Mouse (Mus musculus) embryonic facial prominence, embryonic 11.5 days (tissue): ENCODE measurements around the gene Slc1a2. TPM values are rescaled to one million over a fixed set of nuclear protein-coding genes. Genes with fewer than 3 reads are reported as not detected.

ENCODE experiments used
- ATAC-seq: fragments of 200-750 bp; cut with Nextera tagmentation; replicated peaks from 2 replicates; pipeline ENCODE4 v1.8.0; 2017; ENCODE audit warnings: low read depth; ENCODE audit not compliant: insufficient number of reproducible peaks, low FRiP score, low TSS enrichment
- DNase-seq: peaks from one replicate; pipeline ENCODE4 v3.0.0-alpha.2; 2015; ENCODE audit warnings: low spot score
- H3K27ac ChIP-seq: fragments of 300-500 bp; sonication (generic); replicated peaks from 2 replicates; pipeline ENCODE4 v1.5.1; 2014; ENCODE audit warnings: mild to moderate bottlenecking, low read depth, low read length, control low read depth
- H3K27me3 ChIP-seq: fragments of 300-500 bp; sonication (generic); 2 replicates; pipeline ENCODE4 v1.6.1; 2014; ENCODE audit warnings: mild to moderate bottlenecking, low read length, moderate library complexity, mixed read lengths; ENCODE audit not compliant: control insufficient read depth, insufficient read depth
- H3K36me3 ChIP-seq: fragments of 300-500 bp; sonication (generic); replicated peaks from 2 replicates; pipeline ENCODE4 v1.6.1; 2014; ENCODE audit warnings: low read depth, mild to moderate bottlenecking, low read length, moderate library complexity, mixed read lengths; ENCODE audit not compliant: control insufficient read depth, insufficient read depth
- H3K4me1 ChIP-seq: fragments of 300-500 bp; sonication (generic); 2 replicates; pipeline ENCODE4 v1.6.1; 2014; ENCODE audit warnings: low read length, mixed read lengths; ENCODE audit not compliant: control insufficient read depth, insufficient read depth
- H3K4me2 ChIP-seq: fragments of 300-500 bp; sonication (generic); 2 replicates; pipeline ENCODE4 v1.6.1; 2014; ENCODE audit warnings: low read depth, mild to moderate bottlenecking, control low read depth, low read length, moderate library complexity
- H3K4me3 ChIP-seq: fragments of 300-500 bp; sonication (generic); 2 replicates; pipeline ENCODE4 v1.5.1; 2014; ENCODE audit warnings: low read depth, low read length, control low read depth
- H3K9ac ChIP-seq: fragments of 300-500 bp; sonication (generic); replicated peaks from 2 replicates; pipeline ENCODE4 v1.6.1; 2014; ENCODE audit warnings: mild to moderate bottlenecking, control low read depth, low read length
- H3K9me3 ChIP-seq: fragments of 300-500 bp; sonication (generic); replicated peaks from 2 replicates; pipeline ENCODE4 v1.6.1; 2016; ENCODE audit warnings: mild to moderate bottlenecking, low read length, inconsistent platforms, mixed read lengths; ENCODE audit not compliant: control insufficient read depth
- WGBS: fragments of 180-500 bp; shearing (Covaris S2); extraction: QIAGEN DNeasy Blood & Tissue Kit; methylation state at CpG from one replicate; pipeline ENCODE4 v1.1.7; 2014; 5-methylcytosine and 5-hydroxymethylcytosine counted together
- polyA plus RNA-seq: library from polyadenylated mRNA; unstranded; fragments of >200 nt; fragmentation: Nextera tagmentation; extraction: Ambion mirVana; gene quantifications from 2 replicates; pipeline ENCODE4 v1.2.1, GENCODE M21; 2014

Slc1a2 gene
- polyA plus RNA-seq, 1 experiment from 2014 or later, result 0.97 TPM

DNA sequence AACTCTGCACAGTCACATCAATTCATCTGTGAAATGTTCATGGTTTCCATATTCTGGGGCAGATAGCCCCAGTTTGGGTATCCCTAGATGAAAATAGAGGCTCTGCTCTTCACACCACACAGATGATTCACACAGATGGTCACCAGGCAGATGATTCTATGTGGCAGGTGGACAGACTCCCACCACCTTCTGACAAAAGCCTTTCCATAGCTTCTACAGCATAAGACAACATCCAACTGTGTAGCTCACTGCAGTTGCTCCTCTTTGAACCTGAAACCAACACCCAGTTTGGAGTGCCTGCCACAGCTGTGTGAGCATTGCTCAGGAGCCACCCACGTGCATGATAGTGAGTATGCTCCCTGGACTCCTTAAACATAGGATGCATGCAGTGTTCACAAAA lies 46.3 kb downstream of the Slc1a2 start:
- 76% methylated on average over 1 of the region's 1 CpGs for WGBS
- Histone ChIP-seq H3K27ac (no peak overlapping the region), H3K27me3 (no peaks in the 10 kb centered on the region), H3K4me1 (no peaks in the 10 kb centered on the region), H3K4me3 (no peak overlapping the region), H3K9ac (no peak overlapping the region), H3K9me3 (no peaks in the 10 kb centered on the region), H3K36me3 (no peaks in the 10 kb centered on the region), H3K4me2 (no peak overlapping the region)
- no peak for DNase-seq
- ATAC-seq, result no peak

DNA sequence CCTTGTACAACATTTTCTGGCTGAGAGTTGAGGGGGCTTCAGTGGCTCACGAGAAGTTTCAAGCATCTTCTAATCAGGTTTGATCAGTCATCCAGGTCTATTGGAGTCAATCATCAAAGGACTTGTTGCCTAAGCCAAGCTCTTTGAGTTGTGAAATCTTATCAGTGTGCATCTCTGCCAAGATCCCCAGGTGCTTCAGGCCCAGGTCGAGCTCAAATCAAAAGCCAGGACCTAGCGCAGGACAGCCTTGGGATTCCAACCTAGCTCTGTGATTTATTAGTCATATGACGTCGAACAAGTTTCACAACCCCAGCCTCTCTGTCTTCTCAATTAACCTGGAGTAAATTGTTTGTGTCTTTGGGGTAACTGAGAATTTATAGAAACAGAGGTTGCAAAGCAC lies 53.1 kb downstream of the Slc1a2 start:
- ATAC-seq (no peak), DNase-seq (no peak)
- Histone ChIP-seq H3K36me3 (no peaks in the 10 kb centered on the region), H3K9ac (no peak overlapping the region), H3K9me3 (no peaks in the 10 kb centered on the region), H3K4me1 (no peaks in the 10 kb centered on the region), H3K27me3 (no peaks in the 10 kb centered on the region), H3K27ac (no peak overlapping the region), H3K4me2 (no peak overlapping the region), H3K4me3 (no peak overlapping the region)
- 86% methylated on average over 5 of the region's 5 CpGs for WGBS

DNA sequence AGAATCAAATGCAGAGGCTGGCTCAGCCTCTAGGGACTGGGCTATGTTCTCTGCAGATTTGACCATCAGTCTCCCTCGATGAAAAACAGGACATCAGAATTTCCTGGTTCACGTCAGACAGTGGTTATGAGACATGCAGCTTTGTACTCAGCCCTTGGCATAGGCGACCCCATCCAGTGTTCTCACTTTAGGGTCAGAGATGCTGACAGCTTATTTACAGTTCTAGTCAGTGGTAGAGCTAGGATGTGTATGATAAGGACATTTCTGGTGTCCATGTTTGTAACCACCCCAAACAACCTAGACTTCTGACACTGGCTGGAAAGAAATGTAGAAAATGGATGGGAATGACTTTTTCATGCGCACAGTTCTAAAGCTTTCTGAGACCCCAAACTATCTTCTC lies 53.6 kb downstream of the Slc1a2 start:
- Histone ChIP-seq H3K4me3 (no peak overlapping the region), H3K9me3 (no peaks in the 10 kb centered on the region), H3K36me3 (no peaks in the 10 kb centered on the region), H3K27ac (no peak overlapping the region), H3K4me2 (no peak overlapping the region), H3K27me3 (no peaks in the 10 kb centered on the region), H3K4me1 (no peaks in the 10 kb centered on the region), H3K9ac (no peak overlapping the region)
- 85% methylated on average over 4 of the region's 4 CpGs for WGBS
- no peak for ATAC-seq
- no peak for DNase-seq

DNA sequence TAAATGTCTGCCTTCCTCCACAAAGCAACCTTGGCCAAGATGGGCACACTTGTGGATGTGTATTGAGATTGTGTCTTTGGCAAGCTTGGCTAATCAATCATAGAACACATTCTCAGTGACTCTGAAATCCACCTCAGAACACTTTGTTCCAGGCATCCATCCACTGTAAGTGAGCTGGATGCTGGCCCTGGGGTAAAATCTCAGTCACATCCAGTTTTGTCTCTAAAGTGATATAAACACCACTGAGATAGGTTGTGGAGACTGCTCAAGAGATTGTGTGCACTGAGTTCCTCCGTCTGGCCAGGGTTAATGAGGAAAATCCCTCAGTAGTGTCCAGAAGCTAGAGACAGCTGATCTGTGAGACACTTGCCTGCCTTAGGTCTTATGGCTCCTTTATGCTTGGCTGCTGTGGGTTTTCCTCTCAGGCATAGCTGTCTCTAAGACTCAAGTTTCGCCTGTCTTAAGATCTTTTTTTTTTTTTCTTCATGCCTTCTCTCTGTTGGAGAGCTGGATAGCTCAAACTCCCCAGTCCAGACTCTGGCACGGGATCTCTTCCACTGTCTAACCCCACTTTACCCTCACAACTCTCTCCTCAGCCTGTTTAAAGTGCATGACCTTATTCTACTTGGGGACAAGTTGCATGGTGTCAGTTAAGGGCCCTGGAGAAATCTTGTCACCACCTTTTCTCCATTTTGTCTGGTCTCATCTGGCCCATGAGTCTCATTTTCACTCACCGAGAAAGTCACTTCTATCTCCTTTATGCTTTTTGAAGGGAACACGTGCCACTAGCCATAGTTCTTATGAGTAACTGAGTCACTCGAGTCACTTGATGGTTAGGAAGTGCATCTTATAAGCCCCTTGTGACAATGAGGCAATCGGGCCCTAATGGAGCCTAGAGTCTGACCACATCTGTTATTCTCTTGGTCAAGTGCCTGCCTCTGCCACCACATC lies 54.5 kb downstream of the Slc1a2 start:
- DNase-seq (no peak), ATAC-seq (no peak)
- WGBS, result 78% methylated on average over 7 of the region's 7 CpGs
- H3K4me1 ChIP-seq, result no peaks in the 10 kb centered on the region
- no peaks in the 10 kb centered on the region for H3K36me3 ChIP-seq
- H3K9ac ChIP-seq, result no peak overlapping the region
- H3K9me3 ChIP-seq, result no peaks in the 10 kb centered on the region
- H3K27ac ChIP-seq, result no peak overlapping the region
- H3K27me3 ChIP-seq, result no peaks in the 10 kb centered on the region
- H3K4me2 ChIP-seq, result no peak overlapping the region
- H3K4me3 ChIP-seq, result no peak overlapping the region

DNA sequence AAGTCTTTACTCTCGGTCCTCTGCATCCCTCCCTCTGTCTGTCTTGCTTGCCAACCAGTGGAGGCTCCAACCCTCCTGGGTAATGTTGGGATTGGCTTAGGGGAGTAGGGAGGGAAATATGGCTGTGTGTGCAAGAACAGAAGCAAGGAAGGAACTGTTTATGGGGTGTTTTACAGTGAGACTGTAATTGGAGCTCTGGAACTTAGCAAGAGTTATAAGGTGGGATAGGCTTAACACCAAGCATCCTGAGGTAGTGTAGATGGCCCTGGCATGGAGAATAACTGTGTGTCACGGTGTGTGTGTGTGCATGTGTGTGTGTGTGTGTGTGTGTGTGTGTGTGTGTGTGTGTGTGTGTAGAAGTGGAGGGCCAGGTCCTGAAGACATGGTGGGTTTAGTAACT lies 55.9 kb downstream of the Slc1a2 start:
- no peak overlapping the region for H3K4me3 ChIP-seq
- no peaks in the 10 kb centered on the region for H3K4me1 ChIP-seq
- H3K27ac ChIP-seq, result no peak overlapping the region
- no peaks in the 10 kb centered on the region for H3K9me3 ChIP-seq
- no peaks in the 10 kb centered on the region for H3K27me3 ChIP-seq
- ATAC-seq, result no peak
- H3K36me3 ChIP-seq, result no peaks in the 10 kb centered on the region
- no peak overlapping the region for H3K4me2 ChIP-seq
- DNase-seq, result no peak
- 80% methylated on average over 2 of the region's 2 CpGs for WGBS
- H3K9ac ChIP-seq, result no peak overlapping the region

DNA sequence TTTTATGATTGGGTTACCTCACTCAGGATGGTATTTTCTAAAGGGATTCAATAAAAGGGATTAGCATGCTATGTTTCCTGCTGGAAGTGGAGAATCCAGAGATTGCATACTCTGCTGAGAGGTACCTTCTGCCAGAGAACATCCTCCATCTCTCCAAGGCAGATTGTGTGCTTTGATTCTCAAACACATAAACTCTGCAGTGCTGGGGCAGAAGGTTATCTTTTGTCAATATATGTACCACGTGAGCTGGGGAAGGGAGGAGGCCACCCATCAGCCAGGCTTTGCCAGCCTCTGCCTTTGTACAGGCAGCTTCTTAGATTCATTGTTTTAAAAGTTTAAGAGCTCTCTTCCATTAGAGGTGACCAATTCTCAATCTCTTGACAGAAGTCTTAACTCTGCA lies 57.3 kb downstream of the Slc1a2 start:
- 67% methylated on average over 1 of the region's 1 CpGs for WGBS
- Histone ChIP-seq H3K36me3 (no peaks in the 10 kb centered on the region), H3K4me3 (no peak overlapping the region), H3K4me1 (no peaks in the 10 kb centered on the region), H3K27ac (no peak overlapping the region), H3K9me3 (no peaks in the 10 kb centered on the region), H3K4me2 (no peak overlapping the region), H3K9ac (no peak overlapping the region), H3K27me3 (no peaks in the 10 kb centered on the region)
- no peak for ATAC-seq
- DNase-seq, result no peak

DNA sequence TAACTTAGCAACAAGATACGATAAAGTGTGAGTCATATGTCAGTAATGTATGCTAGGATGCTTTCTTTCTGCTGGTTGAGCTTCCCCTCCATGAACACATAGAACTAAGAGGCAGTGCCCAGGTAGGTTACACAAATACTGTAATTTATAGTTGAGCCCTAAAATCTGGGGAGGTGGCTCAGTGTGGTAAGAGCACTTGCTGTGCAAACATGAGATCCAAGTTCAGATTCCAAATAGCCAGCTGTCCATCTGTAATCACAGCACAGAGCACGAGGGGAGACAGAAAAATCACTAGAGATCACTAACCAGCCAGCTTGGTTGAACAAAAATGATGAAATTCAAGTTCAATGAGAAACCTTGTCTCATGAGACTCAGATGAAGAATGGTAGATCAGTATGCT lies 63.4 kb downstream of the Slc1a2 start:
- Histone ChIP-seq H3K4me1 (no peaks in the 10 kb centered on the region), H3K4me3 (no peak overlapping the region), H3K9me3 (no peaks in the 10 kb centered on the region), H3K4me2 (no peak overlapping the region), H3K27ac (no peak overlapping the region), H3K27me3 (no peaks in the 10 kb centered on the region), H3K9ac (no peak overlapping the region), H3K36me3 (no peaks in the 10 kb centered on the region)
- ATAC-seq (no peak), DNase-seq (no peak)
- 82% methylated on average over 2 of the region's 2 CpGs for WGBS

DNA sequence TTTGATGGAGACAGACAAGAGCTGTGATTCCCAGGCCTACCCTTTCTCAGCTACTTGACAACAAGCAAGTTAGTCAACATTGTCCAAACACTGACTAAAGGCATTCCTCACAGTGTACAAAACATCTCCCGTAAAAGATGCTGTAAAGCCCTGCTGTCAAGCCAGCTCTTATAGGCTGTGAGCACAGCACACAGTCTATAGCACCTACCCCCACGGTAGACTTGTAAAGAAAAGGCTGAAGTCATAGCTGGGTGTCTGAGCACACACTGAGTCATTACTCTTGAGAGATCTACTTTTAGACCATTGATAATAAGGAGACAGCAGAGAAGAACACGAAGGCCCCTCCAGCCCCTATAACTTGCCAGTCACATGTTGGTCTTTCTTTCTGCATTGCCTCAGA lies 66.6 kb downstream of the Slc1a2 start:
- Histone ChIP-seq H3K27ac (no peak overlapping the region), H3K4me3 (no peak overlapping the region), H3K27me3 (no peaks in the 10 kb centered on the region), H3K9ac (no peak overlapping the region), H3K4me1 (no peaks in the 10 kb centered on the region), H3K9me3 (no peaks in the 10 kb centered on the region), H3K36me3 (no peaks in the 10 kb centered on the region), H3K4me2 (no peak overlapping the region)
- ATAC-seq, result no peak
- 87% methylated on average over 3 of the region's 3 CpGs for WGBS
- no peak for DNase-seq
